Mouse (Mus musculus): ENCODE measurements at regions not wholly inside any gene's neighbourhood (a gene's known extent, or its start where the extent isn't known, plus 50 kb on each side); places are given as distances from the start of the nearest gene placed in this dataset.
A peak's percentile ranks its signal among the peaks of the same experiment; 100 is the strongest.

GRCm38 (mm10) chr1:12367872-12368271 is 954.0 kb downstream of the A830018L16Rik start:
- WGBS, result 93% methylated on average over 6 of the region's 6 CpGs
- no peak for DNase-seq (ENCODE audit: low spot score)
- Histone ChIP-seq H3K9me3 (replicated peaks; ENCODE audit: control insufficient read depth, low read length) (no peaks in the 10 kb centered on the region), H3K27ac (ENCODE audit: low read depth, low read length) (no peak overlapping the region), H3K4me2 (ENCODE audit: low read length) (no peak overlapping the region), H3K4me1 (ENCODE audit: control insufficient read depth, insufficient read depth, low read length) (no peaks in the 10 kb centered on the region), H3K27me3 (replicated peaks; ENCODE audit: control insufficient read depth, insufficient read depth, low read length) (no peaks in the 10 kb centered on the region), H3K9ac (ENCODE audit: low read length) (no peak overlapping the region), H3K36me3 (ENCODE audit: control insufficient read depth, insufficient read depth, low read length) (no peaks in the 10 kb centered on the region), H3K4me3 (ENCODE audit: low read depth, low read length) (no peak overlapping the region)
- ATAC-seq, result no peak

- no peaks in the 10 kb centered on the region for H3K27me3 ChIP-seq (replicated peaks; ENCODE audit: control insufficient read depth, insufficient read depth, low read length)
- no peaks in the 10 kb centered on the region for H3K4me1 ChIP-seq (ENCODE audit: control insufficient read depth, insufficient read depth, low read length)
- H3K9ac ChIP-seq (ENCODE audit: low read length), result no peak overlapping the region
- H3K27ac ChIP-seq (ENCODE audit: low read depth, low read length), result no peak overlapping the region
- no peaks in the 10 kb centered on the region for H3K36me3 ChIP-seq (ENCODE audit: control insufficient read depth, insufficient read depth, low read length)
- no peak overlapping the region for H3K4me2 ChIP-seq (ENCODE audit: low read length)
- no peak overlapping the region for H3K4me3 ChIP-seq (ENCODE audit: low read depth, low read length)
- DNase-seq (ENCODE audit: low spot score) (no peak), ATAC-seq (no peak)
- H3K9me3 ChIP-seq (replicated peaks; ENCODE audit: control insufficient read depth, low read length), result no peaks in the 10 kb centered on the region
Observed at GRCm38 (mm10) chr1:12372968-12373367, 959.1 kb downstream of the A830018L16Rik start.

GRCm38 (mm10) chr1:12398146-12398884 is 984.4 kb downstream of the A830018L16Rik start:
- Histone ChIP-seq H3K36me3 (ENCODE audit: control insufficient read depth, insufficient read depth, low read length) (no peaks in the 10 kb centered on the region), H3K4me2 (ENCODE audit: low read length) (no peak overlapping the region), H3K27me3 (replicated peaks; ENCODE audit: control insufficient read depth, insufficient read depth, low read length) (peaks cover 4% of the 10 kb centered on the region; the same call in 1 of the 2 replicates), H3K9ac (ENCODE audit: low read length) (no peak overlapping the region), H3K4me3 (ENCODE audit: low read depth, low read length) (no peak overlapping the region), H3K9me3 (replicated peaks; ENCODE audit: control insufficient read depth, low read length) (no peaks in the 10 kb centered on the region), H3K27ac (ENCODE audit: low read depth, low read length) (no peak overlapping the region), H3K4me1 (ENCODE audit: control insufficient read depth, insufficient read depth, low read length) (no peaks in the 10 kb centered on the region; the same call in 1 of the 2 replicates)
- ATAC-seq (no peak; the same call in 1 of the 2 replicates), DNase-seq (ENCODE audit: low spot score) (peak; percentile 22)
- WGBS, result 20% methylated on average over 7 of the region's 7 CpGs

GRCm38 (mm10) chr1:12405391-12406270 is 991.7 kb downstream of the A830018L16Rik start:
- ATAC-seq, result no peak

GRCm38 (mm10) chr1:12409738-12410523 is 996.0 kb downstream of the A830018L16Rik start:
- no peak overlapping the region for H3K4me2 ChIP-seq (ENCODE audit: low read length)
- 9% methylated on average over 6 of the region's 6 CpGs for WGBS
- 0 out of 2 replicates have a peak, but pooled peaks cover 2% of the 10 kb centered on the region for H3K4me1 ChIP-seq (ENCODE audit: control insufficient read depth, insufficient read depth, low read length)
- H3K9me3 ChIP-seq (replicated peaks; ENCODE audit: control insufficient read depth, low read length), result no peaks in the 10 kb centered on the region
- no peak overlapping the region for H3K27ac ChIP-seq (ENCODE audit: low read depth, low read length)
- H3K9ac ChIP-seq (ENCODE audit: low read length), result no peak overlapping the region
- peak; percentile 96 for ATAC-seq
- peak; percentile 90 for DNase-seq (ENCODE audit: low spot score)
- H3K36me3 ChIP-seq (ENCODE audit: control insufficient read depth, insufficient read depth, low read length), result no peaks in the 10 kb centered on the region
- H3K27me3 ChIP-seq (replicated peaks; ENCODE audit: control insufficient read depth, insufficient read depth, low read length), result peaks cover 19% of the 10 kb centered on the region; the same call in 1 of the 2 replicates
- H3K4me3 ChIP-seq (ENCODE audit: low read depth, low read length), result no peak overlapping the region

More at GRCm38 (mm10) chr1:12405391-12406270, 991.7 kb downstream of the A830018L16Rik start:
- H3K9ac ChIP-seq (ENCODE audit: low read length), result no peak overlapping the region
- peaks cover 15% of the 10 kb centered on the region for H3K27me3 ChIP-seq (replicated peaks; ENCODE audit: control insufficient read depth, insufficient read depth, low read length)
- no peak overlapping the region for H3K4me3 ChIP-seq (ENCODE audit: low read depth, low read length)
- 85% methylated on average over 4 of the region's 4 CpGs for WGBS
- no peak overlapping the region for H3K27ac ChIP-seq (ENCODE audit: low read depth, low read length)
- no peak for DNase-seq (ENCODE audit: low spot score)
- no peak overlapping the region for H3K4me2 ChIP-seq (ENCODE audit: low read length)
- H3K9me3 ChIP-seq (replicated peaks; ENCODE audit: control insufficient read depth, low read length), result no peaks in the 10 kb centered on the region
- no peaks in the 10 kb centered on the region for H3K36me3 ChIP-seq (ENCODE audit: control insufficient read depth, insufficient read depth, low read length)
- H3K4me1 ChIP-seq (ENCODE audit: control insufficient read depth, insufficient read depth, low read length), result 0 out of 2 replicates have a peak, but pooled peaks cover 2% of the 10 kb centered on the region

- H3K4me1 ChIP-seq (ENCODE audit: control insufficient read depth, insufficient read depth, low read length), result 0 out of 2 replicates have a peak, but pooled peaks cover 2% of the 10 kb centered on the region
- DNase-seq (ENCODE audit: low spot score) (peak; percentile 65), ATAC-seq (peak; percentile 65)
- H3K27me3 ChIP-seq (replicated peaks; ENCODE audit: control insufficient read depth, insufficient read depth, low read length), result peaks cover 20% of the 10 kb centered on the region; the same call in 1 of the 2 replicates
- no peak overlapping the region for H3K27ac ChIP-seq (ENCODE audit: low read depth, low read length)
- no peaks in the 10 kb centered on the region for H3K36me3 ChIP-seq (ENCODE audit: control insufficient read depth, insufficient read depth, low read length)
- no peaks in the 10 kb centered on the region for H3K9me3 ChIP-seq (replicated peaks; ENCODE audit: control insufficient read depth, low read length)
- H3K4me3 ChIP-seq (ENCODE audit: low read depth, low read length), result no peak overlapping the region
- no peak overlapping the region for H3K9ac ChIP-seq (ENCODE audit: low read length)
- H3K4me2 ChIP-seq (ENCODE audit: low read length), result no peak overlapping the region
Observed at GRCm38 (mm10) chr1:12410524-12410886, 996.6 kb downstream of the A830018L16Rik start.

- Histone ChIP-seq H3K27me3 (replicated peaks; ENCODE audit: control insufficient read depth, insufficient read depth, low read length) (no peaks in the 10 kb centered on the region), H3K36me3 (ENCODE audit: control insufficient read depth, insufficient read depth, low read length) (no peaks in the 10 kb centered on the region), H3K4me2 (ENCODE audit: low read length) (no peak overlapping the region), H3K4me1 (ENCODE audit: control insufficient read depth, insufficient read depth, low read length) (no peaks in the 10 kb centered on the region), H3K4me3 (ENCODE audit: low read depth, low read length) (no peak overlapping the region), H3K27ac (ENCODE audit: low read depth, low read length) (no peak overlapping the region), H3K9me3 (replicated peaks; ENCODE audit: control insufficient read depth, low read length) (no peaks in the 10 kb centered on the region), H3K9ac (ENCODE audit: low read length) (no peak overlapping the region)
- WGBS, result 75% methylated on average over 2 of the region's 2 CpGs
- DNase-seq (ENCODE audit: low spot score) (no peak), ATAC-seq (no peak)
Observed at GRCm38 (mm10) chr1:12424510-12424909, 1010.6 kb downstream of the A830018L16Rik start.

- Histone ChIP-seq H3K36me3 (ENCODE audit: control insufficient read depth, insufficient read depth, low read length) (no peaks in the 10 kb centered on the region), H3K9me3 (replicated peaks; ENCODE audit: control insufficient read depth, low read length) (no peaks in the 10 kb centered on the region), H3K27ac (ENCODE audit: low read depth, low read length) (no peak overlapping the region), H3K4me3 (ENCODE audit: low read depth, low read length) (no peak overlapping the region), H3K4me1 (ENCODE audit: control insufficient read depth, insufficient read depth, low read length) (no peaks in the 10 kb centered on the region), H3K27me3 (replicated peaks; ENCODE audit: control insufficient read depth, insufficient read depth, low read length) (no peaks in the 10 kb centered on the region), H3K4me2 (ENCODE audit: low read length) (no peak overlapping the region), H3K9ac (ENCODE audit: low read length) (no peak overlapping the region)
- ATAC-seq, result no peak
- no peak for DNase-seq (ENCODE audit: low spot score)
- 82% methylated on average over 2 of the region's 2 CpGs for WGBS
Observed at GRCm38 (mm10) chr1:12437894-12438293, 1024.0 kb downstream of the A830018L16Rik start.
